Mouse (Mus musculus) CH12.LX (cell line): ENCODE results near the gene Urm1. TPM values are rescaled to one million over a fixed set of nuclear protein-coding genes. Genes with fewer than 3 reads are reported as not detected.

Source experiments
- DNase-seq: peaks from one replicate; pipeline ENCODE4 v3.0.0-alpha.2; 2013; ENCODE audit errors: extremely low read depth
- H3K27ac ChIP-seq: 2 replicates; pipeline ENCODE4 v1.5.1; 2012; ENCODE audit warnings: low read depth, mild to moderate bottlenecking, control low read depth, moderate library complexity; ENCODE audit not compliant: insufficient read depth
- H3K27me3 ChIP-seq: replicated peaks from 2 replicates; pipeline ENCODE3; 2012; ENCODE audit warnings: inconsistent platforms
- H3K36me3 ChIP-seq, 2 experiments: replicated peaks in 1 of 2; 2 replicates each; pipeline versions ENCODE3 to v1.6.1; 2012; ENCODE audit warnings: inconsistent platforms in 1 of 2, low read length in 1 of 2, mild to moderate bottlenecking in 1 of 2, mixed read lengths in 1 of 2, moderate library complexity in 1 of 2; ENCODE audit not compliant: control insufficient read depth in 1 of 2, insufficient read depth in 1 of 2
- H3K4me1 ChIP-seq, 2 experiments: 2 replicates each; pipeline ENCODE4 v1.6.1; 2012; ENCODE audit warnings: inconsistent platforms in 1 of 2, moderate library complexity in 1 of 2; ENCODE audit not compliant: insufficient read depth in 2 of 2, control insufficient read depth in 1 of 2
- H3K4me2 ChIP-seq: 2 replicates; pipeline ENCODE4 v1.6.1; 2012; ENCODE audit warnings: low read depth, mild to moderate bottlenecking, control low read depth; ENCODE audit not compliant: poor library complexity, insufficient read depth, severe bottlenecking
- H3K4me3 ChIP-seq, 3 experiments: fragments of 150-350 bp in 1 of 3; sonication (generic) in 1 of 3; replicated peaks in 1 of 3; 2 replicates each; pipeline versions ENCODE3 to v1.5.1; 2011 to 2012; ENCODE audit warnings: low read depth in 2 of 3, low read length in 2 of 3, mild to moderate bottlenecking in 2 of 3, moderate library complexity in 2 of 3, control low read depth in 1 of 3, improper control_type of control experiment in 1 of 3, inconsistent platforms in 1 of 3, mixed read lengths in 1 of 3; ENCODE audit not compliant: poor library complexity in 1 of 3
- H3K79me2 ChIP-seq: replicated peaks from 2 replicates; pipeline ENCODE4 v1.6.1; 2012; ENCODE audit warnings: mild to moderate bottlenecking, moderate library complexity; ENCODE audit not compliant: control insufficient read depth, poor library complexity, insufficient read depth, severe bottlenecking; ENCODE audit errors: extremely low read depth
- H3K9ac ChIP-seq: 2 replicates; pipeline ENCODE4 v1.6.1; 2012; ENCODE audit warnings: low read depth, mild to moderate bottlenecking, control low read depth, moderate library complexity; ENCODE audit not compliant: insufficient read depth
- H3K9me3 ChIP-seq: replicated peaks from 2 replicates; pipeline ENCODE3; 2012; ENCODE audit warnings: low read length, inconsistent platforms, mixed read lengths
- CHD2 ChIP-seq: IDR thresholded peaks from 2 replicates; pipeline ENCODE4 v1.6.1; 2011; ENCODE audit warnings: low read length, improper control_type of control experiment
- CTCF ChIP-seq, 2 experiments: IDR thresholded peaks in 1 of 2; conservative IDR thresholded peaks in 1 of 2; 2 replicates each; pipeline ENCODE4 v1.5.1; 2011 to 2012; ENCODE audit warnings: low read depth in 2 of 2, low read length in 2 of 2, improper control_type of control experiment in 1 of 2, inconsistent platforms in 1 of 2, mild to moderate bottlenecking in 1 of 2, moderate library complexity in 1 of 2
- EP300 ChIP-seq: IDR thresholded peaks from 2 replicates; pipeline ENCODE4 v1.6.1; 2011; ENCODE audit warnings: low read length, improper control_type of control experiment
- ETS1 ChIP-seq: conservative IDR thresholded peaks from 2 replicates; pipeline ENCODE4 v1.6.1; 2012; ENCODE audit warnings: low read depth, mild to moderate bottlenecking, inconsistent platforms, low read length, improper control_type of control experiment, moderate library complexity
- HCFC1 ChIP-seq: IDR thresholded peaks from 2 replicates; pipeline ENCODE4 v1.6.1; 2012; ENCODE audit warnings: low read depth, mild to moderate bottlenecking, inconsistent platforms, low read length, improper control_type of control experiment
- IRF4 ChIP-seq: IDR thresholded peaks from 2 replicates; pipeline ENCODE4 v1.6.1; 2014; ENCODE audit warnings: low read depth, mild to moderate bottlenecking, inconsistent platforms, low read length, improper control_type of control experiment
- JUN ChIP-seq: IDR thresholded peaks from 2 replicates; pipeline ENCODE4 v1.6.1; 2011; ENCODE audit warnings: low read depth, mild to moderate bottlenecking, low read length, improper control_type of control experiment, moderate library complexity; ENCODE audit not compliant: insufficient read depth
- MAFK ChIP-seq: IDR thresholded peaks from 2 replicates; pipeline ENCODE4 v1.6.1; 2011; ENCODE audit warnings: low read length, improper control_type of control experiment; ENCODE audit not compliant: insufficient replicate concordance
- MAX ChIP-seq: IDR thresholded peaks from 2 replicates; pipeline ENCODE4 v1.6.1; 2011; ENCODE audit warnings: low read length, improper control_type of control experiment
- MAZ ChIP-seq: IDR thresholded peaks from 2 replicates; pipeline ENCODE4 v1.6.1; 2012; ENCODE audit warnings: low read depth, mild to moderate bottlenecking, inconsistent platforms, low read length, improper control_type of control experiment, moderate library complexity
- MYC ChIP-seq: IDR thresholded peaks from 2 replicates; pipeline ENCODE4 v1.6.1; 2011; ENCODE audit warnings: low read depth, mild to moderate bottlenecking, improper control_type of control experiment, low read length
- NRF1 ChIP-seq: IDR thresholded peaks from 2 replicates; pipeline ENCODE4 v1.6.1; 2014; ENCODE audit warnings: low read depth, mild to moderate bottlenecking, inconsistent platforms, low read length, improper control_type of control experiment, moderate library complexity
- POLR2A ChIP-seq: IDR thresholded peaks from 2 replicates; pipeline ENCODE4 v1.6.1; 2011; ENCODE audit warnings: low read depth, mild to moderate bottlenecking, improper control_type of control experiment, low read length
- POLR2AphosphoS2 ChIP-seq: IDR thresholded peaks from 2 replicates; pipeline ENCODE4 v1.6.1; 2011; ENCODE audit warnings: low read depth, low read length, improper control_type of control experiment
- RAD21 ChIP-seq: IDR thresholded peaks from 2 replicates; pipeline ENCODE4 v1.6.1; 2011; ENCODE audit warnings: low read depth, mild to moderate bottlenecking, low read length, improper control_type of control experiment, moderate library complexity
- RCOR1 ChIP-seq: conservative IDR thresholded peaks from 2 replicates; pipeline ENCODE4 v1.6.1; 2012; ENCODE audit warnings: low read depth, mild to moderate bottlenecking, inconsistent platforms, low read length, improper control_type of control experiment
- SIN3A ChIP-seq: IDR thresholded peaks from 2 replicates; pipeline ENCODE4 v1.6.1; 2012; ENCODE audit warnings: low read length, improper control_type of control experiment, inconsistent platforms
- SMC3 ChIP-seq: IDR thresholded peaks from 2 replicates; pipeline ENCODE4 v1.6.1; 2011; ENCODE audit warnings: low read depth, low read length, improper control_type of control experiment
- TBP ChIP-seq: conservative IDR thresholded peaks from 2 replicates; pipeline ENCODE4 v1.6.1; 2011; ENCODE audit warnings: low read depth, low read length, improper control_type of control experiment
- TCF12 ChIP-seq: IDR thresholded peaks from 2 replicates; pipeline ENCODE4 v1.6.1; 2014; ENCODE audit warnings: low read depth, mild to moderate bottlenecking, inconsistent platforms, low read length, improper control_type of control experiment
- ZKSCAN1 ChIP-seq: IDR thresholded peaks from 2 replicates; pipeline ENCODE4 v1.6.1; 2012; ENCODE audit warnings: low read depth, inconsistent platforms, low read length, improper control_type of control experiment, borderline replicate concordance
- ZMIZ1 ChIP-seq: IDR thresholded peaks from 2 replicates; pipeline ENCODE4 v1.6.1; 2012; ENCODE audit warnings: low read depth, mild to moderate bottlenecking, inconsistent platforms, low read length, improper control_type of control experiment
- ZNF384 ChIP-seq: IDR thresholded peaks from 2 replicates; pipeline ENCODE4 v1.6.1; 2012; ENCODE audit warnings: low read depth, low read length, improper control_type of control experiment, inconsistent platforms
- dilution Hi-C: fragments of 300-500 bp; cut with MboI; formaldehyde crosslinking; loops from 2 replicates; pipeline ENCODE4 v1.14.3; 2020; ENCODE audit warnings: low sequenced_read_pairs; ENCODE audit not compliant: extremely low pct_unique_long_range_greater_than_20kb, extremely low pct_ligation_motif_present
- in situ Hi-C: fragments of 300-500 bp; cut with MboI; formaldehyde crosslinking; loops from 3 replicates; pipeline ENCODE4 v1.14.3; 2019; ENCODE audit warnings: low sequenced_read_pairs, low pct_ligation_motif_present, low pct_unique_long_range_greater_than_20kb, mixed read lengths
- polyA plus RNA-seq: library from polyadenylated mRNA; unstranded; fragments of >175 nt; gene quantifications from 2 replicates; pipeline ENCODE4 v1.2.1, GENCODE M21; 2012; ENCODE audit warnings: low read depth; ENCODE audit not compliant: insufficient read length
- total RNA-seq, 2 experiments: library from RNA; depleted of rRNA; stranded (reverse); fragments of 300-350 nt in 1 of 2; fragments of >200 nt in 1 of 2; gene quantifications; 2 replicates each; pipeline ENCODE4 v1.2.3; 2012 to 2014

Urm1 gene
- total and polyA plus RNA-seq, 3 experiments: 25.6 to 31.9 (median 29.2) TPM

DNA sequence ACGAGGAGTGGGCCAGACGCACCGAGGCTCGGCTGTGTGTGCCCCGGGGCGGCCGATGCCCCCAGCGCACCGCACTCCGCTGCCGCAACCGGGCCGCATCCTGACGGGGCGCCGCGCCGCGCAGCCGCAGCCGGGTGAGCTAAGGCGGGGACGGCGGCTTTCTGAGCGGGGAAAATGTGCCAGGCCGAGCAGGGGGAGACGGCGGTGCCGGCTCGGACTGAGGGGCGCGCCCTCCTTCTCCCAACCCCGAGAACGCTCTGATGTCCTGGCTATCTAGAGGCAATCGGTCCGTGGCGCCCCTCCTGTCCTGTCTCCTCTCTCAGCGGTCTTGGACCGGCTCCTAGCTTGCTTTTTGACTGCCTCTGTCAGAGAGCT is 17.1 kb upstream of the Urm1 start:
- Histone ChIP-seq H3K4me3 (peak overlapping the region; percentile 60 to 79 (median 65)), H3K27me3 (peaks cover 30% of the 10 kb centered on the region), H3K4me2 (peak overlapping the region; percentile 84), H3K36me3 (peaks cover 4 to 17% of the 10 kb centered on the region in 2 experiments)
- in situ Hi-C loops: no loop called here
- no peak for DNase-seq
- TF ChIP-seq ZMIZ1 (peak; percentile 9; the same call in 1 of the 2 replicates), RCOR1 (no peak)
- TF ChIP-seq, all 38 proteins: peak for 1
- dilution Hi-C loops: no loop called here
- Histone ChIP-seq H3K4me1 (peaks cover 0 to 8% of the 10 kb centered on the region in 2 experiments; a peak in 2 of 4 replicates), H3K9ac (peak overlapping the region; percentile 65), H3K79me2 (no peaks in the 10 kb centered on the region), H3K9me3 (no peaks in the 10 kb centered on the region), H3K27ac (no peak overlapping the region)

DNA sequence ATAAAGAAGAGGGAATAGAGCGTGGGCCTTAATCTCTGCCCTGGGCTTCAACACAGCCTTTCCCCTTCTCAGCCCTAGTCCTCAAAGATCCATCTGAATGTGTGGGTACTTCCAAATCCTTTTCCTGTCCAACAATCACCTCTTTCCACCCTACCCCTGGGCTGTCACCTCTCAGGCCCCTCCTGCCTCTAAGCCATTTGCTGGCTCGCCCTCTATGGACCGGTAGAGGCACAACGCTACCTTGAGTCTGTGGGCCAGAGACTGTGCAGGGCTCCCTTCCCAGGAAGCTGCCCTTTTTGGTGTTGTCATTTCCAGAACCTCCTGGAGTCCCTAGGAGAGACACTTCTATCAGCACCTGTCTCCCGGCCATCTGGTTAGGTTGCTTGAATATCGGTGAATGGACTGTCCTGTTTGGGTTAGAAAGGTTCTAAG is 16.5 kb upstream of the Urm1 start:
- Histone ChIP-seq H3K27ac (no peak overlapping the region), H3K9ac (peak overlapping the region; percentile 65), H3K4me3 (peak overlapping the region; percentile 60 to 79 (median 65)), H3K4me2 (peak overlapping the region; percentile 84), H3K9me3 (no peaks in the 10 kb centered on the region), H3K4me1 (peaks cover 0 to 8% of the 10 kb centered on the region in 2 experiments; a peak in 2 of 4 replicates), H3K27me3 (peaks cover 30% of the 10 kb centered on the region), H3K79me2 (no peaks in the 10 kb centered on the region), H3K36me3 (peaks cover 4 to 21% of the 10 kb centered on the region in 2 experiments)
- dilution Hi-C loops (no loop called here), in situ Hi-C loops (no loop called here)
- DNase-seq: peak; percentile 53
- peak; percentile 15; the same call in 1 of the 2 replicates for TF ChIP-seq IRF4
- no peak for TF ChIP-seq EP300
- TF ChIP-seq RAD21: peak; percentile 18
- peak in 1 of 2 experiments; percentile 63; a peak in 2 of 4 replicates for TF ChIP-seq CTCF (conservative IDR thresholded peaks at IDR 0.05 in 1 of 2, IDR thresholded peaks at IDR 0.05 in 1 of 2; ENCODE audit: low read depth in 2 of 2, low read length in 2 of 2)

DNA sequence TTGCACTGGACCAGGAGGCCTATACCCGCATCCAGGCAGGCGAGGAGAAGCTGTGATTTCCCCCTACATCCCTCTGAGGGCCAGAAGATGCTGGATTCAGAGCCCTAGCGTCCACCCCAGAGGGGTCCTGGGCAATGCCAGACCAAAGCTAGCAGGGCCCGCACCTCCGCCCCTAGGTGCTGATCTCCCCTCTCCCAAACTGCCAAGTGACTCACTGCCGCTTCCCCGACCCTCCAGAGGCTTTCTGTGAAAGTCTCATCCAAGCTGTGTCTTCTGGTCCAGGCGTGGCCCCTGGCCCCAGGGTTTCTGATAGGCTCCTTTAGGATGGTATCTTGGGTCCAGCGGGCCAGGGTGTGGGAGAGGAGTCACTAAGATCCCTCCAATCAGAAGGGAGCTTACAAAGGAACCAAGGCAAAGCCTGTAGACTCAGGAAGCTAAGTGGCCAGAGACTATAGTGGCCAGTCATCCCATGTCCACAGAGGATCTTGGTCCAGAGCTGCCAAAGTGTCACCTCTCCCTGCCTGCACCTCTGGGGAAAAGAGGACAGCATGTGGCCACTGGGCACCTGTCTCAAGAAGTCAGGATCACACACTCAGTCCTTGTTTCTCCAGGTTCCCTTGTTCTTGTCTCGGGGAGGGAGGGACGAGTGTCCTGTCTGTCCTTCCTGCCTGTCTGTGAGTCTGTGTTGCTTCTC is 4.0 kb upstream of the Urm1 start:
- Histone ChIP-seq H3K27ac (no peak overlapping the region), H3K4me2 (no peak overlapping the region), H3K9me3 (no peaks in the 10 kb centered on the region), H3K4me1 (no peaks in the 10 kb centered on the region), H3K27me3 (no peaks in the 10 kb centered on the region), H3K79me2 (no peaks in the 10 kb centered on the region), H3K4me3 (no peak overlapping the region), H3K9ac (no peak overlapping the region), H3K36me3 (peaks cover 25 to 42% of the 10 kb centered on the region in 2 experiments)
- in situ Hi-C loops (loop anchor here (5.0 kb wide), 1 partner anchor 41 kb away; no protein-coding TSS in a partner anchor), dilution Hi-C loops (no loop called here)
- DNase-seq: no peak
- TF ChIP-seq ETS1: no peak
- no peak for TF ChIP-seq POLR2A
- no peak for TF ChIP-seq SMC3
- no peak for TF ChIP-seq ZMIZ1
- no peak for TF ChIP-seq MAFK
- TF ChIP-seq POLR2AphosphoS2: no peak
- TF ChIP-seq RAD21: no peak
- TF ChIP-seq ZNF384: no peak
- TF ChIP-seq NRF1: no peak
- no peak for TF ChIP-seq TCF12
- no peak for TF ChIP-seq MAX
- no peak for TF ChIP-seq MYC
- no peak for TF ChIP-seq SIN3A
- no peak for TF ChIP-seq CHD2
- TF ChIP-seq TBP: no peak
- no peak for TF ChIP-seq MAZ
- no peak for TF ChIP-seq HCFC1
- TF ChIP-seq JUN: no peak
- TF ChIP-seq ZKSCAN1: no peak
